ENCODE assay signal across 10 mouse cellular contexts in genomic region chr11:117092711-117093110, GRCm38 (mm10). TPM values are rescaled to one million over a fixed set of nuclear protein-coding genes. Genes with fewer than 3 reads are reported as not detected.
DNase-seq lines count a peak whose midpoint lies in the region.
"Had no signal": no experiment of that assay in that cellular context is flagged by ENCODE, and none has a peak within 500 bp of the region (broad histone marks: within the 10 kb centered on the region; RNA-seq: fewer than 3 reads in every experiment).

No protein-coding gene starts in this region.

- DNase-seq in adrenal gland, postnatal 14 days, result peak; percentile 70
- DNase-seq in adrenal gland, adult 8-10 months, result no peak
- DNase-seq in kidney, postnatal 10 days, result peak; percentile 52
- no peak for DNase-seq in kidney, adult 11 months
- DNase-seq in embryo, embryonic 11 days, result peak; percentile 39
- DNase-seq in thymus, postnatal 10 days (ENCODE audit: low spot score in 2 of 2), result peak; percentile 75 to 80
- DNase-seq in urinary bladder, postnatal 25 days (ENCODE audit: low spot score), result no peak
- no peak for DNase-seq in right cerebral cortex, postnatal 25 days
- DNase-seq: forebrain, postnatal 0 days; lung, embryonic 14.5 days had no signal

RNA-seq across cellular contexts. Expression of gene Sec14l1, which starts 22.3 kb away (rescaled TPM):
- 119 TPM in 2 replicates for total RNA-seq in adrenal gland, postnatal 14 days (2021)
- total RNA-seq in adrenal gland, adult 8-10 months (2022), result 100 to 1,000 TPM; 138 to 170 (median 166) TPM

Comparison
In these comparisons a context has a peak if more than half of its experiments do, and no peak if none do; other contexts are left out.
1. DNase-seq: peak in adrenal gland, postnatal 14 days (single experiment), kidney, postnatal 10 days (single experiment), embryo, embryonic 11 days (single experiment) and thymus, postnatal 10 days (2 of 2); none in adrenal gland, adult 8-10 months (single experiment), kidney, adult 11 months (single experiment), urinary bladder, postnatal 25 days (single experiment) and right cerebral cortex, postnatal 25 days (single experiment).